Comparison of ENCODE assay signal across 8 mouse cellular contexts in genomic region chr11:103114270-103114943, GRCm38 (mm10). TPM values are rescaled to one million over a fixed set of nuclear protein-coding genes. Genes with fewer than 3 reads are reported as not detected.
DNase-seq lines count a peak whose midpoint lies in the region; ATAC-seq and TF ChIP-seq lines count a peak whose summit lies in the region.

No protein-coding gene starts in this region.

- no peaks in the 10 kb centered on the region for H3K9me3 ChIP-seq in neural tube, embryonic 13.5 days

- H3K36me3 ChIP-seq in liver, adult 2 months (ENCODE audit: control insufficient read depth, insufficient read depth, low read length): no peaks in the 10 kb centered on the region
- H3K36me3 ChIP-seq in neural tube, embryonic 13.5 days: no peaks in the 10 kb centered on the region

- H3K79me2 ChIP-seq in liver, adult 2 months (ENCODE audit: control insufficient read depth, insufficient read depth, low read length): no peaks in the 10 kb centered on the region; the same call in 1 of the 2 replicates

- H3K9ac ChIP-seq in liver, adult 2 months (ENCODE audit: low read depth, low read length): peak overlapping the region; percentile 90
- peak overlapping the region; percentile 90 for H3K9ac ChIP-seq in neural tube, embryonic 13.5 days

- H3K27ac ChIP-seq in liver, adult 2 months (replicated peaks; ENCODE audit: insufficient read depth, low read depth, low read length): peak overlapping the region; percentile 90
- peak overlapping the region; percentile 94; the same call in 1 of the 2 replicates for H3K27ac ChIP-seq in cortical plate, adult 2 months (ENCODE audit: insufficient read depth, low read length)
- peak overlapping the region; percentile 91; the same call in 1 of the 2 replicates for H3K27ac ChIP-seq in neural tube, embryonic 13.5 days (replicated peaks)

- H3K27me3 ChIP-seq in liver, adult 2 months (ENCODE audit: control insufficient read depth, insufficient read depth, low read length): no peaks in the 10 kb centered on the region
- peaks cover 42% of the 10 kb centered on the region for H3K27me3 ChIP-seq in neural tube, embryonic 13.5 days

- TF ChIP-seq POLR2A in liver, adult 2 months (IDR thresholded peaks at IDR 0.05; ENCODE audit: extremely low read depth, insufficient read depth, low read length): no peak
- no peak for TF ChIP-seq POLR2A in cortical plate, adult 2 months (IDR thresholded peaks at IDR 0.05; ENCODE audit: extremely low read depth, insufficient read depth, low read length)

- DNase-seq in liver, adult 2 months (ENCODE audit: extremely low read depth, low read depth, low spot score): no peak
- DNase-seq in liver: no peak
- DNase-seq in induced T-regulatory cell, adult 2 months (ENCODE audit: low read depth): peak; percentile 36
- DNase-seq in cerebellum, adult 9-10 months: no peak
- DNase-seq in testis, postnatal 10 days (ENCODE audit: low spot score): no peak
- no peak for DNase-seq in gastrocnemius, postnatal 10 days

- ATAC-seq in neural tube, embryonic 13.5 days (ENCODE audit: low read depth): no peak

- H3K4me3 ChIP-seq in liver, adult 2 months (ENCODE audit: insufficient read depth, low read depth, low read length): peak overlapping the region; percentile 70
- H3K4me3 ChIP-seq in cortical plate, adult 2 months (ENCODE audit: insufficient read depth, low read length): peak overlapping the region; percentile 68
- H3K4me3 ChIP-seq in neural tube, embryonic 13.5 days: peak overlapping the region; percentile 60

- peak overlapping the region; percentile 65 for H3K4me2 ChIP-seq in neural tube, embryonic 13.5 days

- 82% methylated on average over 11 of the region's 11 CpGs for WGBS in liver, adult 2 months
- 87% methylated on average over 11 of the region's 11 CpGs for WGBS in neural tube, embryonic 13.5 days

- peaks cover 18% of the 10 kb centered on the region for H3K4me1 ChIP-seq in liver, adult 2 months (ENCODE audit: control insufficient read depth, insufficient read depth, low read length)
- H3K4me1 ChIP-seq in cortical plate, adult 2 months (ENCODE audit: control insufficient read depth, insufficient read depth, low read length): no peaks in the 10 kb centered on the region; the same call in 1 of the 2 replicates
- H3K4me1 ChIP-seq in neural tube, embryonic 13.5 days (replicated peaks): peaks cover 56% of the 10 kb centered on the region

- TF ChIP-seq CTCF in liver, adult 2 months (IDR thresholded peaks at IDR 0.05; ENCODE audit: low read depth, low read length): no peak
- no peak for TF ChIP-seq CTCF in cortical plate, adult 2 months (IDR thresholded peaks at IDR 0.05; ENCODE audit: extremely low read depth, insufficient read depth, low read length)

RNA-seq across cellular contexts. Expression of gene Hexim1, which starts 1.6 kb away (rescaled TPM):
- total RNA-seq in liver, adult 2 months (2014; rRNA removed): 10.2 and 10.5 TPM in 2 replicates
- polyA plus RNA-seq in liver, adult 2 months (2012; rRNA removed): 12.1 and 13.5 TPM in 2 replicates
- polyA plus RNA-seq in cortical plate, adult 2 months (2012; rRNA removed): 22.6 and 22.9 TPM in 2 replicates
- polyA plus RNA-seq in neural tube, embryonic 13.5 days (2015; fragmentation: Nextera tagmentation; extraction: Ambion mirVana): 3.6 and 3.9 TPM in 2 replicates
- total RNA-seq in gastrocnemius, postnatal 10 days (2021): 10 to 100 TPM; 24.0 to 26.7 TPM

RNA-seq across cellular contexts. Expression of gene Acbd4, which starts 12.9 kb away (rescaled TPM):
- 56.3 and 64.4 TPM in 2 replicates for total RNA-seq in liver, adult 2 months (2014; rRNA removed)
- 66.6 and 83.9 TPM in 2 replicates for polyA plus RNA-seq in liver, adult 2 months (2012; rRNA removed)
- polyA plus RNA-seq in cortical plate, adult 2 months (2012; rRNA removed): 40.7 and 46.3 TPM in 2 replicates
- polyA plus RNA-seq in neural tube, embryonic 13.5 days (2015; fragmentation: Nextera tagmentation; extraction: Ambion mirVana): 8.5 and 9.9 TPM in 2 replicates
- total RNA-seq in gastrocnemius, postnatal 10 days (2021): 10 to 100 TPM; 34.9 to 50.5 TPM

RNA-seq across cellular contexts. Expression of gene Plcd3, which starts 12.9 kb away (rescaled TPM):
- 0.54 and 1.0 TPM in 2 replicates for total RNA-seq in liver, adult 2 months (2014; rRNA removed)
- polyA plus RNA-seq in liver, adult 2 months (2012; rRNA removed): 0.31 and 2.0 TPM in 2 replicates
- 17.1 and 21.1 TPM in 2 replicates for polyA plus RNA-seq in cortical plate, adult 2 months (2012; rRNA removed)
- 0.98 and 1.6 TPM in 2 replicates for polyA plus RNA-seq in neural tube, embryonic 13.5 days (2015; fragmentation: Nextera tagmentation; extraction: Ambion mirVana)
- total RNA-seq in gastrocnemius, postnatal 10 days (2021): 1 to 10 TPM; 5.8 to 8.6 TPM

RNA-seq across cellular contexts. Expression of gene Hexim2, which starts 17.8 kb away (rescaled TPM):
- total RNA-seq in liver, adult 2 months (2014; rRNA removed): 1.3 and 1.8 TPM in 2 replicates
- 1.6 and 1.9 TPM in 2 replicates for polyA plus RNA-seq in liver, adult 2 months (2012; rRNA removed)
- 10.7 and 11.9 TPM in 2 replicates for polyA plus RNA-seq in cortical plate, adult 2 months (2012; rRNA removed)
- 17.3 and 17.6 TPM in 2 replicates for polyA plus RNA-seq in neural tube, embryonic 13.5 days (2015; fragmentation: Nextera tagmentation; extraction: Ambion mirVana)
- total RNA-seq in gastrocnemius, postnatal 10 days (2021): 1 to 10 TPM; 5.8 to 6.7 TPM

RNA-seq across cellular contexts. Expression of gene Fmnl1, which starts 56.5 kb away (rescaled TPM):
- total RNA-seq in liver, adult 2 months (2014; rRNA removed): 0.46 and 0.74 TPM in 2 replicates
- polyA plus RNA-seq in liver, adult 2 months (2012; rRNA removed): 0.86 and 2.2 TPM in 2 replicates
- polyA plus RNA-seq in cortical plate, adult 2 months (2012; rRNA removed): 125 and 133 TPM in 2 replicates
- 3.0 and 4.2 TPM in 2 replicates for polyA plus RNA-seq in neural tube, embryonic 13.5 days (2015; fragmentation: Nextera tagmentation; extraction: Ambion mirVana)
- total RNA-seq in gastrocnemius, postnatal 10 days (2021): 1 to 10 TPM; 6.3 to 8.9 TPM
